Mouse (Mus musculus): Measurements from ENCODE around the gene R3hdm2. TPM values are rescaled to one million over a fixed set of nuclear protein-coding genes. Genes with fewer than 3 reads are reported as not detected.

Gene R3hdm2
- polyA plus RNA-seq, 1 experiment from 2014 or later: 44.9 TPM

- WGBS: 1% methylated on average over 21 of the region's 21 CpGs
- peaks cover 45% of the 10 kb centered on the region for H3K4me1 ChIP-seq
These were observed 142.0 kb downstream of the R3hdm2 start, which contains the start of gene Shmt2 for GRCm38 (mm10) chr10:127522088-127522581. Gene Shmt2 (minus strand): TSS chr10:127522444.

DNA sequence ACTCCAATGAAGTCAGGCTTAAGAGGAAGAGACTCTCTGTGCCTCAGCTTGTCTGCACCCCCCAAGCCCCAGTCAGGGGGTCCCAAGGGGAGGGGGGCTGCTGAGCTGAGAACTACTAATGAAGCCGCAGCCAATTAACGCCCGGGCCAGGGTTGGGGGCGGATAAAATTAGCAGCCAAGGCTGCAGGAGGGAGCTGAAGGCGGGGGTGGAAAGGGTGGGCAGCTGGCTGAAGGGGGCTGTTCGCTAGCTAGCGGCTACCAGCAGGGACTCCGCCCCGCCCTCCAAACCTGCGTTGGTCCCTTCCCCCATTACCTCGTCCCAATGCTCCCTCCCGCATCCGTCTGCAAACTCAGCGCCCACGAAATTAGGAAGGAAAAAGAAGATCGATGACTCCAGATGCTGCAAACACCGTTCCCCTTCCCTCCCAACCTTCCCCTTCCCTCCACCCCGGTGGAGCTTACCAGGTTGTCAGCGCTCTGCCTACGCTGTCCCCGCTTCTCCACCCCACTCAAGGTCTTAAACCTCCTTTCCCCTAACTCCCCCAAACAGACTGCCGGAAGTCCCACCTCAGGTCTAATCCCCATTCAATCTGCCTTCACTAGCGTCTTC, 144.6 kb downstream of the R3hdm2 start:
- H3K9ac ChIP-seq: no peak overlapping the region
- H3K9me3 ChIP-seq: no peaks in the 10 kb centered on the region
- no peak for ATAC-seq (ENCODE audit: insufficient number of reproducible peaks, insufficient read depth, low FRiP score, low TSS enrichment)
- peak overlapping the region; percentile 33 for H3K4me2 ChIP-seq (replicated peaks)
- 2% methylated on average over 23 of the region's 23 CpGs for WGBS
- peaks cover 49% of the 10 kb centered on the region for H3K4me1 ChIP-seq
- no peak overlapping the region for H3K27ac ChIP-seq
- peak overlapping the region; percentile 13; the same call in 1 of the 2 replicates for H3K4me3 ChIP-seq
- peaks cover 66% of the 10 kb centered on the region for H3K27me3 ChIP-seq
- peaks cover 12% of the 10 kb centered on the region for H3K36me3 ChIP-seq

More at GRCm38 (mm10) chr10:127522088-127522581, 142.0 kb downstream of the R3hdm2 start, which contains the start of gene Shmt2:
- peaks cover 56% of the 10 kb centered on the region for H3K27me3 ChIP-seq
- peaks cover 32% of the 10 kb centered on the region for H3K36me3 ChIP-seq
- H3K9ac ChIP-seq: peak within 1 kb of the TSS; percentile 52
- peak within 1 kb of the TSS; percentile 76 for H3K4me2 ChIP-seq (replicated peaks)
- H3K9me3 ChIP-seq: no peaks in the 10 kb centered on the region
- H3K27ac ChIP-seq: no peak within 1 kb of the TSS
- peak; percentile 62 for ATAC-seq (ENCODE audit: insufficient number of reproducible peaks, insufficient read depth, low FRiP score, low TSS enrichment)
- peak within 1 kb of the TSS; percentile 53 for H3K4me3 ChIP-seq

DNA sequence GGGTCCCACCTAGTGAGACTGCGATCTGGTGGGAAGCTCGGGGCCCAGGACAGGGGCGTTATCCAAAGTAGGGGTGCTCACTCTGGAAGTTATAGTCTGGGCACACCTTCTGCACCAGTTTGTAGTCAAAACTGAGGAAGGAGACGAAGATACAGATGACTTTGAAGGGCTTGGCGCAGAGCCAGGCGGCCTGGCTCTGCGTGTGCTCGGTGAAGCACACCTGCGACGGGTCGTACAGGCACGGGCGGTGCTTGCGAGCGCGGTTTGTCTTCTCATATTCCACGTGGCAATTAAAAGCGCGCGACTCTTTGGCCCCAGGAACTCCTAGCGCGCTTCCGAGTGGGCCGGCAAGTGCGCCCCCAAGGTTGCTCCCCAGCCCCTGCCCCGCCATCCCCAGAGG, 145.9 kb downstream of the R3hdm2 start:
- Histone ChIP-seq H3K9ac (no peak overlapping the region), H3K36me3 (no peaks in the 10 kb centered on the region), H3K4me3 (peak overlapping the region; percentile 21), H3K4me2 (replicated peaks) (peak overlapping the region; percentile 36), H3K4me1 (peaks cover 50% of the 10 kb centered on the region), H3K27me3 (peaks cover 79% of the 10 kb centered on the region), H3K9me3 (no peaks in the 10 kb centered on the region), H3K27ac (no peak overlapping the region)
- no peak for ATAC-seq (ENCODE audit: insufficient number of reproducible peaks, insufficient read depth, low FRiP score, low TSS enrichment)
- 2% methylated on average over 26 of the region's 26 CpGs for whole genome bisulfite sequencing

DNA sequence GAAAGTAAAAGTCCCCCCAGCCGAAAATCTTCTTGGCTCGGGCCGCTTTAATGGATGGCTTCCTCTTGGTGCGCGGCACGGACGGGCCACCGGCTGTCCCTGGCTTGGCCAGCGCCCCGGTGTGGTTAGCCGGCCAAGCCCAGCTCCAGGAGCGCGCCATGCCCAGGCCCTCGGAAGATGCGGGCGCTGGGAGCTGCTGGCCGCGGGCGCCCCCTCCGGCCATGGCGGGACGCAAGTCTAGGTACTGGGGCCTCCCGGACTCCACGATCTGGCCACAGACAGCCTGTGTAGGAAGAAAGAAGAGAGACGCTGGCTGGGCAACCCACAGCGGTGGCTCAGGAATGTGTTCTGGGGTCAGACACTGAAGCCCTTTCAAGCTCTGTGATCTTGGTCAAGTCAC, 146.6 kb downstream of the R3hdm2 start:
- H3K27me3 ChIP-seq: peaks cover 86% of the 10 kb centered on the region
- H3K9me3 ChIP-seq: no peaks in the 10 kb centered on the region
- H3K4me2 ChIP-seq (replicated peaks): peak overlapping the region; percentile 36
- WGBS: under 1% methylated on average over 26 of the region's 26 CpGs
- no peaks in the 10 kb centered on the region for H3K36me3 ChIP-seq
- H3K9ac ChIP-seq: no peak overlapping the region
- no peak for ATAC-seq (ENCODE audit: insufficient number of reproducible peaks, insufficient read depth, low FRiP score, low TSS enrichment)
- H3K4me1 ChIP-seq: peaks cover 44% of the 10 kb centered on the region
- H3K27ac ChIP-seq: no peak overlapping the region
- peak overlapping the region; percentile 21 for H3K4me3 ChIP-seq

DNA sequence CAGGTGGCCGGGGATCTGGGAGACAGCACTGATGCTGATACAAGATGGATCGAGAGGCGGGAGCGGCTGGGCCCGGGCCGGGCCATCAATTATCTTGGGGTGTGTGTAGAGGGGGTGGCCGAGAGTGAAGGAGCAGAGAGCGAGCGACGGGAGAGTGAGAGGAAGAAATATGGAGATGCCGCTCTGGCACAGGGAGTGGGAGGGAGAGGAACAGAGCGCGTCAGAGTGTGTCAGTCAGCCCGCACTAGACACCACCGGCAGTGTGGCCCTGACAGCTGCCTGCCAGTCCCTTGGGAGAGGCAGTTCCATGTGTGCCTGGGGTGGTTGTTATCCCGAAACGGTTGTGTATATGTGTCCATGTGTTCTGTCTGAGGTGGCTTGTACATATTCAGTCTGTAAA, 147.4 kb downstream of the R3hdm2 start:
- ATAC-seq (ENCODE audit: insufficient number of reproducible peaks, insufficient read depth, low FRiP score, low TSS enrichment): 0 out of 2 replicates have a peak, but pooled peaks have one; percentile 6
- H3K4me1 ChIP-seq: peaks cover 46% of the 10 kb centered on the region
- H3K27me3 ChIP-seq: peaks cover 94% of the 10 kb centered on the region
- 0 out of 2 replicates have a peak overlapping the region, but pooled peaks have one; percentile 5 for H3K4me3 ChIP-seq
- 4% methylated on average over 17 of the region's 17 CpGs for WGBS
- H3K9me3 ChIP-seq: no peaks in the 10 kb centered on the region
- H3K36me3 ChIP-seq: no peaks in the 10 kb centered on the region
- H3K4me2 ChIP-seq (replicated peaks): no peak overlapping the region
- H3K27ac ChIP-seq: no peak overlapping the region
- no peak overlapping the region; the same call in 1 of the 2 replicates for H3K9ac ChIP-seq

DNA sequence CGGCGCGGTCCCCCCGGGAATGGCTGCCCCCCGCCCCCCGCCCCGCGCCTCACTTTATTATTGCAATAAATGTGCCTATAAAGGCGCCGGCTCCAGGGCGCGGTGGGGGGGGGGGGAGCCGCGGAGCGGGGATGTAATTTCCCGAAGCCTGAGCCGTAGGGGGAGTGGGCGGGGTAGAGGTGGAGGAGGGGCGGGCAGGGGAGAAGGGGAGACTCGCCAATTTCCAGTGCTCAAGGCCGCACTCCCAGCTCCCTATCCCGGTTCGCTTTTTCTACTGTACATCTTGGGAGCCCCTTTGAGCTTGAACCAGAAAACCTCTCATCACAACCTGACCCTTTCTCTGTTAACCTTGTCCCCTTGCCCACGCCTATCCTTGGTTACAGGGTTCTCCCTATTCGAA, 150.8 kb downstream of the R3hdm2 start:
- WGBS: 1% methylated on average over 23 of the region's 25 CpGs
- H3K9ac ChIP-seq: no peak overlapping the region
- no peak for ATAC-seq (ENCODE audit: insufficient number of reproducible peaks, insufficient read depth, low FRiP score, low TSS enrichment)
- H3K27ac ChIP-seq: no peak overlapping the region
- peak overlapping the region; percentile 40 for H3K4me2 ChIP-seq (replicated peaks)
- H3K27me3 ChIP-seq: peaks cover 100% of the 10 kb centered on the region
- H3K4me3 ChIP-seq: peak overlapping the region; percentile 22
- H3K36me3 ChIP-seq: no peaks in the 10 kb centered on the region
- peaks cover 50% of the 10 kb centered on the region for H3K4me1 ChIP-seq
- H3K9me3 ChIP-seq: no peaks in the 10 kb centered on the region

GRCm38 (mm10) chr10:127531548-127531947, 151.4 kb downstream of the R3hdm2 start:
- 2% methylated on average over 4 of the region's 4 CpGs for WGBS

DNA sequence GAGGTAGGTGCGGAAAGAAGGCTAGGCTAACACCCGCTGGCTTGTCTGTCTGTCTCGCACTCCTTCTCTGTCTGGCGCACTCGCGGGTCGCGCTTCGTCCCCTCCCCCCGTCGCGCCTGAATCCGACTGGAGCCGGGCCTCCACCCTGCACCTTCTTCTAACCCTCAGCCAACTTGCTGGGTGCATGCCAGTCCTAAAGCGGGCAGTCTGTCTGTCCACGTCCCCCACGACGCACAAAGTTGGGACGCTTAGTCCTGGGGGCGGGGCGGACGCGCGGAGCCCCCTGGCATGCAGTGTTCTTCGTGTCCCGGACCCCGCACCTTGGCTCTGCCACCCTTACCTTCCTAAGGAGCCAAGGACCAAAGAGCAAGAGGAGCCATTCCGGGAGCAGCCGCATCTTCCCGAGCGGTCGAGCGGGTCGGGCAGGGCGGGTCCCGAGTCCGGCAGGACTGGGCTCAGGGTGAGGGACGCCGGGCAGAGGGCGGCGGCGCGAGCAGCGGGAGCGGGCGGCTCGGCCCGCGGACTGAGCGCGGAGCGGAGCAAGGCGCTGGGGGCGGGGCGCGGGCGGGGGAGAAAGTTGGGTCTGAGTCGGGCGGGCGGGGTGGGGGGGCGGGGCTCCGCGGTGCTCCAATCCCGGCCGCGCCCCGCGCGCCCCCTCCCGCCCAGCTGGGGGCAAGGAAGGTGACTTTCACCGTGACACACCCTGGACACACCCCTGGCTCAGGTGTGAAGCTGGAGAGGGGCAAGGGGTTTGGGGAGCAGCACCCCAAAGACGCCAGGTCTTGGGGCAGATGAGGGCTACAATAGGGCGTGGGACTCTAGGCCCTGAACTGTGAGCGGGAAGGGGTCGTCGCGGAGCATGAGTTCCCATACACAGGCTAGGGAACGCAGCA, 154.2 kb downstream of the R3hdm2 start, which contains the start of gene Nxph4:
Gene Nxph4 (minus strand): TSS at position 524 of the 893 bp plus-strand sequence.
- ATAC-seq (ENCODE audit: insufficient number of reproducible peaks, insufficient read depth, low FRiP score, low TSS enrichment): no peak
- peaks cover 30% of the 10 kb centered on the region for H3K4me1 ChIP-seq
- under 1% methylated on average over 75 of the region's 78 CpGs for WGBS
- peak within 1 kb of the TSS; percentile 42 for H3K4me3 ChIP-seq
- H3K4me2 ChIP-seq (replicated peaks): peak within 1 kb of the TSS; percentile 76
- no peak within 1 kb of the TSS for H3K27ac ChIP-seq
- H3K36me3 ChIP-seq: peaks cover 9% of the 10 kb centered on the region
- H3K9ac ChIP-seq: peak within 1 kb of the TSS; percentile 19
- no peaks in the 10 kb centered on the region for H3K9me3 ChIP-seq
- H3K27me3 ChIP-seq: peaks cover 78% of the 10 kb centered on the region

More at GRCm38 (mm10) chr10:127531548-127531947, 151.4 kb downstream of the R3hdm2 start:
- no peak for ATAC-seq (ENCODE audit: insufficient number of reproducible peaks, insufficient read depth, low FRiP score, low TSS enrichment)
- H3K27me3 ChIP-seq: peaks cover 100% of the 10 kb centered on the region
- no peaks in the 10 kb centered on the region for H3K36me3 ChIP-seq
- no peak overlapping the region for H3K9ac ChIP-seq
- no peak overlapping the region for H3K4me2 ChIP-seq (replicated peaks)
- H3K4me3 ChIP-seq: no peak overlapping the region
- H3K4me1 ChIP-seq: peaks cover 44% of the 10 kb centered on the region
- H3K9me3 ChIP-seq: no peaks in the 10 kb centered on the region
- no peak overlapping the region for H3K27ac ChIP-seq

- H3K27ac ChIP-seq: no peak overlapping the region
- H3K36me3 ChIP-seq: peaks cover 15% of the 10 kb centered on the region
- no peak for ATAC-seq (ENCODE audit: insufficient number of reproducible peaks, insufficient read depth, low FRiP score, low TSS enrichment)
- peaks cover 71% of the 10 kb centered on the region for H3K27me3 ChIP-seq
- peak overlapping the region; percentile 76 for H3K4me2 ChIP-seq (replicated peaks)
- H3K4me3 ChIP-seq: peak overlapping the region; percentile 42
- H3K9me3 ChIP-seq: no peaks in the 10 kb centered on the region
- under 1% methylated on average over 30 of the region's 30 CpGs for WGBS
- H3K4me1 ChIP-seq: peaks cover 30% of the 10 kb centered on the region
- H3K9ac ChIP-seq: no peak overlapping the region
These were observed 154.8 kb downstream of the R3hdm2 start for GRCm38 (mm10) chr10:127534929-127535384.

DNA sequence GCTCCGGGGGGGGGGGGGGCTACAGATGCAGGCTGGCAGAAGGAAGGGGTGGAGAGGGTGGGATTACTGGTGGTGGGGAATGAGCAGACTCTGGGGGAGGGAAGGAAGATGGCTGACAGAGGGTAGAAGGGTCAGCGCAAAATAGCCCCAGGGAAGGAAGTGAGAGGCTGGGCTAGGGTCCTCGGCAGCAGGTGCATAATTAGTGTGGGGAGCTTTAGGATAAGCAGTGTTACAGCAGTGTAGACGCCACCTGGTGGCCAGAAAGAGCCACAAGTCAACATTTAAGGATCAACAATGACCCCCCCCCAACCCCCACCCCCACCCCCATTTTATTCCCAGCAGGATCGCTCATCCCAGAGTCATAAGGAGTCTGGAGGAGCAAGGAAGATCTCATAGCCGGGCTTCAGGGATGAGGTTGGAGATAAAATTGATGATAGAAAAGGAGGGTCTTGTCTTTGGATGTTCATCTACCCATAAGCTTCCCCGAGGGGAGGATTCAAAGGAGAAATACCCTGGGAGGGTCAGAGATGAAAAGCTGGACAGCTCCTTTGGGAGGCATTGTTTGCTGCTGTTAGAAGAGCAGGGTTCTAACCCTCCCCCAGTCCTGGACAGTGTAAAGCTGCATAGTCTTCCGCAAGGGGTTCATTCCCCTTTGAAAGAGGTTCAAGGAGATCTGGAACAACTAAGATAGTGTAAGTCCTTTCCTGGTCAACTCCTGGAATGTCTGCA, 156.6 kb downstream of the R3hdm2 start:
- H3K4me1 ChIP-seq: peaks cover 25% of the 10 kb centered on the region
- H3K4me2 ChIP-seq (replicated peaks): no peak overlapping the region
- H3K9me3 ChIP-seq: no peaks in the 10 kb centered on the region
- H3K36me3 ChIP-seq: peaks cover 32% of the 10 kb centered on the region
- H3K9ac ChIP-seq: no peak overlapping the region
- peaks cover 53% of the 10 kb centered on the region for H3K27me3 ChIP-seq
- no peak for ATAC-seq (ENCODE audit: insufficient number of reproducible peaks, insufficient read depth, low FRiP score, low TSS enrichment)
- H3K27ac ChIP-seq: no peak overlapping the region
- H3K4me3 ChIP-seq: no peak overlapping the region
- 10% methylated on average over 8 of the region's 8 CpGs for WGBS
